Mouse (Mus musculus) cerebellum, adult 11-12 months (tissue): ENCODE data around the gene Tiam1.
A peak's percentile ranks its signal among the peaks of the same experiment; 100 is the strongest.

Experiments used
- DNase-seq: peaks from one replicate; pipeline ENCODE4 v3.0.0; 2022

Gene Tiam1

GRCm38 (mm10) chr16:89944604-89945283 is 198.8 kb downstream of the Tiam1 start:
- no peak for DNase-seq

GRCm38 (mm10) chr16:89944050-89944449 is 199.5 kb downstream of the Tiam1 start:
- DNase-seq = no peak

- DNase-seq = no peak
Observed at GRCm38 (mm10) chr16:89943267-89943971, 200.2 kb downstream of the Tiam1 start.

GRCm38 (mm10) chr16:89940696-89941095 is 202.9 kb downstream of the Tiam1 start:
- no peak for DNase-seq

GRCm38 (mm10) chr16:89938277-89938676 is 205.3 kb downstream of the Tiam1 start:
- no peak for DNase-seq

GRCm38 (mm10) chr16:89936571-89936970 is 207.0 kb downstream of the Tiam1 start:
- DNase-seq = no peak

GRCm38 (mm10) chr16:89935398-89935797 is 208.2 kb downstream of the Tiam1 start:
- DNase-seq = no peak

GRCm38 (mm10) chr16:89934616-89935015 is 209.0 kb downstream of the Tiam1 start:
- no peak for DNase-seq

GRCm38 (mm10) chr16:89933976-89934375 is 209.6 kb downstream of the Tiam1 start:
- DNase-seq = peak; percentile 72

- DNase-seq = no peak
Observed at GRCm38 (mm10) chr16:89928611-89929010, 215.0 kb downstream of the Tiam1 start.

GRCm38 (mm10) chr16:89924249-89924890 is 219.2 kb downstream of the Tiam1 start:
- DNase-seq = peak; percentile 80

- DNase-seq = peak; percentile 70
Observed at GRCm38 (mm10) chr16:89923311-89923710, 220.3 kb downstream of the Tiam1 start.

- DNase-seq = peak; percentile 69
Observed at GRCm38 (mm10) chr16:89922458-89922857, 221.1 kb downstream of the Tiam1 start.

- DNase-seq = peak; percentile 88
Observed at GRCm38 (mm10) chr16:89921370-89921769, 222.2 kb downstream of the Tiam1 start.

- DNase-seq = no peak
Observed at GRCm38 (mm10) chr16:89920417-89920816, 223.2 kb downstream of the Tiam1 start.

- peak; percentile 74 for DNase-seq
Observed at GRCm38 (mm10) chr16:89917404-89917803, 226.2 kb downstream of the Tiam1 start.

- DNase-seq = no peak
Observed at GRCm38 (mm10) chr16:89914946-89915345, 228.6 kb downstream of the Tiam1 start.

- no peak for DNase-seq
Observed at GRCm38 (mm10) chr16:89912686-89913375, 230.7 kb downstream of the Tiam1 start.

- DNase-seq = peak; percentile 39
Observed at GRCm38 (mm10) chr16:89909393-89910068, 234.0 kb downstream of the Tiam1 start.

GRCm38 (mm10) chr16:89907651-89908050 is 235.9 kb downstream of the Tiam1 start:
- no peak for DNase-seq

GRCm38 (mm10) chr16:89906909-89907308 is 236.7 kb downstream of the Tiam1 start:
- no peak for DNase-seq

- no peak for DNase-seq
Observed at GRCm38 (mm10) chr16:89905730-89906305, 237.8 kb downstream of the Tiam1 start.
